Mouse (Mus musculus): ENCODE measurements around the gene Dusp23. TPM values are rescaled to one million over a fixed set of nuclear protein-coding genes. Genes with fewer than 3 reads are reported as not detected.

Dusp23 gene
- polyA plus RNA-seq, 1 experiment from 2014 or later, result 21.8 TPM

- H3K27ac ChIP-seq (ENCODE audit: low read length), result no peak overlapping the region
- no peaks in the 10 kb centered on the region for H3K27me3 ChIP-seq (replicated peaks; ENCODE audit: insufficient read depth, low read length)
- no peak for DNase-seq (ENCODE audit: low spot score)
- 35% methylated on average over 4 of the region's 4 CpGs for WGBS
- H3K9ac ChIP-seq (replicated peaks; ENCODE audit: low read depth), result no peak overlapping the region
- no peaks in the 10 kb centered on the region for H3K36me3 ChIP-seq (ENCODE audit: insufficient read depth, low read length)
- no peak for ATAC-seq
- TF ChIP-seq CTCF (IDR thresholded peaks at IDR 0.05) (no peak), EP300 (IDR thresholded peaks at IDR 0.05) (no peak)
- H3K4me2 ChIP-seq (replicated peaks; ENCODE audit: low read depth, low read length), result no peak overlapping the region
- H3K4me1 ChIP-seq (ENCODE audit: insufficient read depth, low read depth, low read length), result no peaks in the 10 kb centered on the region
- no peaks in the 10 kb centered on the region for H3K9me3 ChIP-seq (ENCODE audit: low read length)
- H3K4me3 ChIP-seq (ENCODE audit: low read depth, low read length), result no peak overlapping the region
Observed at GRCm38 (mm10) chr1:172585026-172585425, 47.7 kb downstream of the Dusp23 start.

- no peak for TF ChIP-seq CTCF (IDR thresholded peaks at IDR 0.05)
- TF ChIP-seq EP300 (IDR thresholded peaks at IDR 0.05), result no peak
- 80% methylated on average over 6 of the region's 6 CpGs for WGBS
- H3K9ac ChIP-seq (replicated peaks; ENCODE audit: low read depth), result no peak overlapping the region
- H3K27ac ChIP-seq (ENCODE audit: low read length), result no peak overlapping the region
- no peak for DNase-seq (ENCODE audit: low spot score)
- no peaks in the 10 kb centered on the region for H3K27me3 ChIP-seq (replicated peaks; ENCODE audit: insufficient read depth, low read length)
- H3K9me3 ChIP-seq (ENCODE audit: low read length), result no peaks in the 10 kb centered on the region
- H3K36me3 ChIP-seq (ENCODE audit: insufficient read depth, low read length), result no peaks in the 10 kb centered on the region
- H3K4me2 ChIP-seq (replicated peaks; ENCODE audit: low read depth, low read length), result no peak overlapping the region
- no peaks in the 10 kb centered on the region for H3K4me1 ChIP-seq (ENCODE audit: insufficient read depth, low read depth, low read length)
- ATAC-seq, result no peak
- no peak overlapping the region for H3K4me3 ChIP-seq (ENCODE audit: low read depth, low read length)
Observed at GRCm38 (mm10) chr1:172584271-172584670, 48.5 kb downstream of the Dusp23 start.

GRCm38 (mm10) chr1:172582436-172582835, 50.3 kb downstream of the Dusp23 start:
- no peaks in the 10 kb centered on the region for H3K4me1 ChIP-seq (ENCODE audit: insufficient read depth, low read depth, low read length)
- H3K9me3 ChIP-seq (ENCODE audit: low read length), result no peaks in the 10 kb centered on the region
- DNase-seq (ENCODE audit: low spot score) (no peak), ATAC-seq (no peak)
- H3K27me3 ChIP-seq (replicated peaks; ENCODE audit: insufficient read depth, low read length), result no peaks in the 10 kb centered on the region
- TF ChIP-seq CTCF (IDR thresholded peaks at IDR 0.05), result no peak
- no peak for TF ChIP-seq EP300 (IDR thresholded peaks at IDR 0.05)
- H3K9ac ChIP-seq (replicated peaks; ENCODE audit: low read depth), result no peak overlapping the region
- H3K36me3 ChIP-seq (ENCODE audit: insufficient read depth, low read length), result no peaks in the 10 kb centered on the region
- H3K4me3 ChIP-seq (ENCODE audit: low read depth, low read length), result no peak overlapping the region
- 84% methylated on average over 8 of the region's 8 CpGs for WGBS
- H3K27ac ChIP-seq (ENCODE audit: low read length), result no peak overlapping the region
- H3K4me2 ChIP-seq (replicated peaks; ENCODE audit: low read depth, low read length), result no peak overlapping the region

Other genes starting within 250 kb of the Dusp23 start
- 4.7 and 5.3 TPM in 2 replicates for gene Slamf9, start 157.6 kb downstream of the Dusp23 start, polyA plus RNA-seq (2015; fragmentation: Nextera tagmentation; extraction: Ambion mirVana)
- 1.1 and 1.3 TPM in 2 replicates for gene Igsf9, start 151.2 kb downstream of the Dusp23 start, polyA plus RNA-seq (2015; fragmentation: Nextera tagmentation; extraction: Ambion mirVana)
- 739 and 823 TPM in 2 replicates for gene Tagln2, start 132.9 kb downstream of the Dusp23 start, polyA plus RNA-seq (2015; fragmentation: Nextera tagmentation; extraction: Ambion mirVana)
- gene Cfap45, start 112.2 kb downstream of the Dusp23 start, polyA plus RNA-seq (2015; fragmentation: Nextera tagmentation; extraction: Ambion mirVana), result 12.2 and 13.1 TPM in 2 replicates
- gene Vsig8, start 77.0 kb downstream of the Dusp23 start, polyA plus RNA-seq (2015; fragmentation: Nextera tagmentation; extraction: Ambion mirVana), result 0.39 and 0.44 TPM in 2 replicates
- 0.07 and 0.19 TPM in 2 replicates for gene Slamf8, start 42.4 kb downstream of the Dusp23 start, polyA plus RNA-seq (2015; fragmentation: Nextera tagmentation; extraction: Ambion mirVana)
- gene Fcrl6, start 30.4 kb downstream of the Dusp23 start, polyA plus RNA-seq (2015; fragmentation: Nextera tagmentation; extraction: Ambion mirVana), result not detected in 2 replicates
- gene Crp, start 65.1 kb upstream of the Dusp23 start, polyA plus RNA-seq (2015; fragmentation: Nextera tagmentation; extraction: Ambion mirVana), result 0.07 TPM in 1 of 2 replicates, not detected in the other